Mouse (Mus musculus) kidney, postnatal 10 days (tissue): ENCODE results near the gene Smarca5.

Experiments
- DNase-seq: peaks from one replicate; pipeline ENCODE4 v3.0.0; 2021; ENCODE audit warnings: mixed read lengths

Gene Smarca5

GRCm38 (mm10) chr8:80739155-80739924 lies at the start of gene Smarca5:
Gene Smarca5, minus strand, starts transcription at chr8:80739497.
- peak; percentile 97 for DNase-seq

DNA sequence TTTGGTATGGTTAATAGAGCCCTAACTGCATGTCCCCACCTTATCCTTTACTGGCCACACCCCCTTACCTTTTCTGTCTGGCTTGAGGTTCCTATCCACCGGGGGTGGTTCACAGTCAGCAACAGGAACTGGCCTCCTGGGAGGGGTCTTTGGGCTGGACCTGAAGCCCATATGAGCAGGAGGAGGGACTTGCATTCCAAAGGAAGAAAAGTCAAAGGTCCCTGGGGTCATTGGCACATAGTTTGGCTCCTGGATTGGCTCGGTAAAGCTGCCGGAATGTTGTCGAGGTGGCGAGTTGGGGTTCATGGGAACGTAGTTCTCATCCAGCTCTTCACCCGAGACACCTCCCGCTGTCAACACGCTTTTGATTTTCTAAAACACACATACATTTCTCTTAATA lies 45.3 kb upstream of the Smarca5 start:
- DNase-seq = no peak

DNA sequence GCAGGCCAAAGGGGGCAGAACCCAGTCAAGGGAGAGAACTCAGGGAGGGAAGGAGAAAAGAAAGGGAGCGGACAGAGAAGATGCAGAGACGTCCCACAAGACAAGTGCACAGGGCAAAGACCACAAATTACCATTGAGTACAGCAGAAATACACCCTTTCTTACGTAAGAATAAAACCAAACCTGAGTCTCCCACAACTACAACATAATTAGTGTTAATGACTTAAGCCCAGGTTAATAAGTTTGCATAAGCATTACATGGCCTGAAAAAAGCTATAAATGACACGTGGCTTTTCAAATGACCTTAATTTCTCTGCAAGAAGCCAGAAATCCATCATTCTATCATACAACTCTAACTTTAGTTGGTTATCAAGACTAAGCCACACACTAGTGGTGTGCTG lies 44.0 kb upstream of the Smarca5 start:
- no peak for DNase-seq

- no peak for DNase-seq
Measured at GRCm38 (mm10) chr8:80781338-80781737, 42.0 kb upstream of the Smarca5 start.

- DNase-seq = no peak
Measured at GRCm38 (mm10) chr8:80780271-80780670, 41.0 kb upstream of the Smarca5 start.

DNA sequence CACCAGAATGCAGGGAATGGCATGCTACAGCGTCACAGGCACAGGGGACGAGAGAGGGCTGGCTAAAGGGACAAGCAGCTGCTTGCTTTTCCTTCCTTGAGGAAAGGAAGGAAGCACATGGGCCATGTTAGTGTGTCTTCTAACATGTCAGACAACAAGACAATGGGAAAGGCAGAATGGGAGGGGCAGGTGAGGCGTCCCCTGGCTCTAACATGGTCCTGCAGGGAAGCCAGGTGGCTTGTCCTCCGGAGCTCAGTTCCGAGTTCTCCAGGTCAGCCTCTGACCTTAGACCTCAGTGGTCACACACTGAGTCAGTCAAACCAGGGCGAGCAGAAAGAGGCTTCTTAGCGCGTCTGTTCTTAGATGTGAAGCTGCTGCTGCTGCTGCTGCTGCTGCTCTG lies 37.1 kb upstream of the Smarca5 start:
- peak; percentile 50 for DNase-seq

- peak; percentile 57 for DNase-seq
Measured at GRCm38 (mm10) chr8:80772732-80773460, 33.6 kb upstream of the Smarca5 start.

DNA sequence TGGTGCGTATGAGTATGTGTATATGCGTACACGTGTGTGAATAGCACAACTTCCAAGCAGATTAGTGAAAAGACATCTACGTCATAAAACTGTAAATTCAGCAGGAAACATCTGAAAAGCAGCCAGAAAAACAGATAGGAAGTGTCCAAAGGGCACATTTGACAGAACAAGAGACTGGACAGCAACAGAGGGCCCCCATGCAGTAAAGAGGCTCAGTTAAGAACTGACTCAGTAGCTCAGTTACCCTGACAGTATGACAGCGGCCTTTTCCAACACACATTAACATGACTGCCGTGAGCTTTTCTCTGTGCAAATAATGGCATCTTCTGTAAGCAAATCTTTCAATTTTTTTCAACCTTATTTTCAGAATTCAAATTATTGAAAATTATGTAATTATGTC lies 29.2 kb upstream of the Smarca5 start:
- DNase-seq = no peak

GRCm38 (mm10) chr8:80753017-80753715 lies 13.9 kb upstream of the Smarca5 start:
- peak; percentile 92 for DNase-seq

- DNase-seq = no peak
Measured at GRCm38 (mm10) chr8:80752429-80752828, 13.1 kb upstream of the Smarca5 start.

- no peak for DNase-seq
Measured at GRCm38 (mm10) chr8:80749091-80749490, 9.8 kb upstream of the Smarca5 start.

DNA sequence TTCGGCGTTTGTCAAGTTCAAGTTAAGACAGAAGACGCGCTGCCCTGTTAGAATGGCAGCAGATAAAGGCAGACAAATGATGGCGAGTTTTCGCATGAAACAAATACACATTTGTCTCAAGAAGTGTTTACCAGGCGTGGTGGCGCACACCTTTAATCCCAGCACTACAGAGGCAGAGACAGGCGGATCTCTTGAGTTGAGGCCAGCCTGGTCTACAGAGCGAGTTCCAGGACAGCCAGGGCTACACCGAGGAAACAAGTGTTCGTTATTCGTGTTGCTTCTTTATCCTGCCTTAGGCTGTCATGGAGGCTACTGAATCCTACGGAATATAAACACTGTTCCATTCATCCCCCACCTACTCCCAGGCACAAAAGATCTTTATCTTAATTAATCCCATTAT lies 635 bp upstream of the Smarca5 start:
- no peak for DNase-seq

DNA sequence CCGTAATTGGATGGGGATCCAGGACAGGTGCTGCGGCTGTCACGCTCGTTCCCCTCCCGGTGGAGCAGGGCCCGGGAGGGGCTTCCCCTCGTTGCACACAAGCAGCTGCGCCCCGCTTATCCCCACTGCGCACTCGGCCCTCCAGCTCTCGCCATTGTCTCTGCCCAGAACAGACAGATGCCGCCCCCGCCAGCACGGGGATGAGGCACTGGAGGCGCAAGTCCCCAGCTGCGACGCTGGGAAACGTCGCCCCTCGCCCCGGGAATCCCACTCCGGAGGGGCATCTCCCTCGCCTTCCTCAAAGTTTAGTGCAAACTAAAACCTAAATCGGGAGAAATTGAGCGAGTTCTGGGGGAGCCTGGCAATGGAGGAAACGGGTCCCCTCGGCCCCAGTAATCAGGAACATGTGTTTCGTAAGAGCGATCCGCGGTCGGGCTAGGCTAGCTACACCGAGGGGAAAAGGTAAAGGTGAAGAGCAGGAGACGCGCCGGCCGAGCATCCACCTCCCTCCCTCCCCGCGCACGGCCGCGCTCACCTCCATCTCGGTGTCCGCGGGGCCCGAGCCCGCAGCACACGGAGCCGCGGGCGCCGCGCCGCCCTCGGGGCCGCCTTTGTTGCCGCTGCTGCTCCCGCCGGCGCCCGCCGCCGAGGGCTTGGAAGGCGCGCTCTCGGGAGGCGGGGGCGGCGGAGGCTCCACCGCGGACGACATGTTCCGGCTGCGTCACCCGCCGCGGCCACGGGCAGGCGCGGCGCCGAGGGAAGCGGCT lies 726 bp downstream of the Smarca5 start:
- peak; percentile 67 for DNase-seq

DNA sequence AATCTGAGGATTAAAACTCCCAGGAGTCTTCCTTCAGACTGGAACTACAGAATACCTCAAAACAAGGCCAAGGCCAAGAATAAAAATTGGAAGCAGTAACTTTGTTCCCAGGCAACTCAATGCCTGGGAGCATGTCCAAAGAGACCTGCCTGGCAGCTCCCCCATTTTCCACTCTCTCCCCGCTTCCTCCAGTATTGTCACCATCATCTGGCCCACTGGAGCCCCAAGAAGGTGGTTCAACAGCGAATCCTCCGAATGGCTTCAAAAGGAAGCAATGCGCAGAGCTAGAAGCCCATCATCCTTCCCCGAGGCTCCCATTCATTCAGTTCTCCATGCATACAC lies 1.3 kb downstream of the Smarca5 start:
- DNase-seq = no peak

- no peak for DNase-seq
Measured at GRCm38 (mm10) chr8:80732326-80732725, 7.0 kb downstream of the Smarca5 start.

GRCm38 (mm10) chr8:80714461-80714860 lies 24.8 kb downstream of the Smarca5 start:
- DNase-seq = no peak

GRCm38 (mm10) chr8:80710670-80711400 lies 28.5 kb downstream of the Smarca5 start:
- DNase-seq = peak; percentile 16

GRCm38 (mm10) chr8:80688141-80688540 lies 51.2 kb downstream of the Smarca5 start:
- DNase-seq = peak; percentile 86

GRCm38 (mm10) chr8:80683756-80684335 lies 55.5 kb downstream of the Smarca5 start:
- DNase-seq = no peak

GRCm38 (mm10) chr8:80682594-80682993 lies 56.7 kb downstream of the Smarca5 start:
- no peak for DNase-seq

GRCm38 (mm10) chr8:80669277-80669901 lies 69.9 kb downstream of the Smarca5 start:
- DNase-seq = no peak
